Mouse (Mus musculus): ENCODE data around the gene Mnd1.

The Mnd1 gene

GRCm38 (mm10) chr3:84157559-84158350 is 2.2 kb upstream of the Mnd1 start:
- DNase-seq (ENCODE audit: low spot score), result no peak

DNA sequence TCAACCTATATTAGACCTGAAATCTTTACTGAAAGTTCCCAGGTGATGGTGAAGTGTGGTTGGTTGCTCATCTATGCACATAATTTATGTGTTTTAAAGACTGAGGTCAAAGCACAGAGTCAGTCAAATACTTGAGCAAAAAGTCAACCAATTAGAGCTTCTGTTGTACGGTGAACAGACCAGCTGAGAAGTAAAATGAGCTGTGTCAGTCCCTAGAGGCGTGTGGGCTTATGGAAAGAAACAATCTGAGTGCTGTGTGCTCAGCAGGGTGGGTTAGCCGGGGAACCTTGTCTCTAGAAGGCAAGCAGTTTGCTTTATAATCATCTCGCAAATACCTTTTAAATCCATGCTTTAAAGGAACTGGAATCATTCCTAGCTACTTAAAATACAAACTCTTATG is 1.4 kb upstream of the Mnd1 start:
- DNase-seq (ENCODE audit: low spot score), result no peak

DNA sequence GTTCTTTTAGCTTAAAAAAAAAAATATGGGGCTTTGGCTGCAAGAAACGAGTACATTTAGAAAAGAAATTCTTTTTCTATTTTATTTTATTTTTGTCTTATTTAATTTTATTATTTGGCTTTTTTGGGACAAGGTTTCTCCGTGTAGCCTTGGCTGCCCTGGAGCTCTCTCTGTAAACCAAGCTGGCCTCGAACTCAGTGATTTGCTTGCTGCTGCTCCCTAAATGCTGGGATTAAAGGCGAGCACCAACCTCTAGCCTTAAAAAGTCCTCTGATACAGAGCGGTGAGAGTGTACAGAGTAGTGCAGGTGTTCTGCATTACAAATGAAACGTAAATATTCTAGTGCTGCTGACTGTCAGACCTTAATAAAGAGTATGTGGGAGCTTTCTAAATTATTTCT is 519 bp upstream of the Mnd1 start:
- no peak for DNase-seq (ENCODE audit: low spot score)

- no peak for DNase-seq (ENCODE audit: low spot score)
Measured at GRCm38 (mm10) chr3:84155146-84155545, 440 bp downstream of the Mnd1 start.

DNA sequence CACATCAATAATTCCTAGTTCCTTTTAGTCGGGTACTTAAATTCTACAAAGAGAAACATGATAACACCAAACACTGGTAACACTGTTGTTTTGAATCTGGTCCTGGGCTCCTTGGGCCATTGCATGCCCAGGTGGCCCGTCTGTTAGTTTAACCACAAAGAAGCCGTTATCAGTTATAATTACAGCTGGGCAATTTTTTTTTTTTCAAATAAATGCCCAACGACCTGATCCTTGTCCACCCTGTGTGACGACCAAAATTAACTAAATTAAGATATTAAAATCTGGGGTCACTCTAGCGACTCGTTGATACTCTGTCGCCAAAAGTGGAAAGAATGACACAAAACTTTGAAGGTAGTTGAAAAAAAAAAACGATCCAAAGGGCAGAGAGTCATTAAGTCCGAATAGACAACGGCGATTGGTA is 855 bp downstream of the Mnd1 start:
- no peak for DNase-seq (ENCODE audit: low spot score)

DNA sequence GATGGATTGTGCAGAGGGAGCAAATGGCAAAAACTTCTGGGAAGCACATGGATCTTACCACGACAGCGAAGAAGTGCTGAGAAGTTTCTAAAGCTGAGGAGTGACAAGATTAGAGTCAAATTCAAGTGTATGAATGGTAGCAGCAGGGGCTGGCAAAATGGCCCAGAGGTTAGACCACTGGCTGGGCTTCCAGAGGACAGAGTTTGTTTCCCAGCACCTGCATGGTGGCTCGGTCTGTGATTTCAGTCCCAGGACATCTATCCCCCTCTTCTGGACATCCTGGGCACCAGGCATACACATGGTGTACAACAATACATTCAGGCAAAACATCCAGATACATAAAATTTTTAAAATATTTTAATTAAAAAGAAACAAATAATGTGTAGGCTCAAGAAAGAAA is 5.8 kb downstream of the Mnd1 start:
- DNase-seq (ENCODE audit: low spot score), result no peak

- no peak for DNase-seq (ENCODE audit: low spot score)
Measured at GRCm38 (mm10) chr3:84140947-84141346, 14.6 kb downstream of the Mnd1 start.

DNA sequence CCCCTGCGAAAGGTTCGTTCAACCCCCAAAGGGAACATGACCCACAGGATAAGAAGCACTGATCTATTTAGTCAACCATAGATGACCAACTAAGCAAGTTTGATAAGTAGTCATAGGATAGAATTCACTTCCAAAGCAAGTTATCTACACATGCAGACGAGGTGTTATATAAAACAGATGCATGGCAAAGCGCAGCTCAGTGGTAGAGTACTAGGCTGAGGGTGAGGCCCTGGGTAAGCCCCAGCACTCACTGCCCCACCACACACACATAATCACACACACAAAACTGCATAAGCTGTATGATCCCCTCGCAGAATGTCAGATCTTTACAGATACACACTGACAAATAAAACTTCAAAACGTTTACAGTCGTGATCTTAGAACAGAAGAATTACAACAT is 19.1 kb downstream of the Mnd1 start:
- no peak for DNase-seq (ENCODE audit: low spot score)

DNA sequence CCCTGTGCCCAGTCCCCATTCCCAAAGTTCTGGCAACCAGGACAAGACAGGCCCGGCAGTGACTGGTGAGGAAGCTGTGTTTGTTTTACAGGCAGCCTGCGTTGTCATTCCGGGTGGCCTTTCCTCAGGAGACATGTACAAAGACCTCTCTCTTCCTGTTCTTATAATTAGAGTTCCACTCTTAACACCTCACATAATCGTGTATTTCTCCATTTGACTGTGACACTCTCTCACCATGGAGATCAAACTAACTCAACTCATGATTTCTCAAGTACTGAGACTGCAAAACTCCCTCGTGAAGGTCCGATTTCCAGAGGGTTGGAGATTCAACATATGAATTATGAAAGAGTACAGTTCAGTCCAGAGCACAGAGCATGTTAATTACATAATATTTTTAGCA is 19.7 kb downstream of the Mnd1 start:
- DNase-seq (ENCODE audit: low spot score), result no peak

DNA sequence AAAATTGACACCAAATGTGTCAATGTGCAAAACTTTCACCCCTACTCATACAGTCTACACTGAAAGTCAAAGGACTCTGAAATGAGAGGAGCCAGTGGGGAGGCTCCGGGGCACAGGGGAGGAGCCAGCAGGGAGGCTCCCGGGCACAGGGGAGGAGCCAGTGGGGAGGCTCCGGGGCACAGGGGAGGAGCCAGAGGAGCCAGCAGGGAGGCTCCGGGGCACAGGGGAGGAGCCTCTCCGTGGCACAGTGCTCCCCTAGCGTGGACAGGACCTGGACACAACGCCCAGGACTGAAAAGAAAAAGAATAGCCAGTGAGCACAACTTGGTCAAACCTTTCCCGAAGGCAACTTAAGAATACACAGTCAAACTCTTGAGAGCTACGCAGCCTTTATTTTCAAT is 20.2 kb downstream of the Mnd1 start:
- no peak for DNase-seq (ENCODE audit: low spot score)

GRCm38 (mm10) chr3:84131369-84131768 is 24.2 kb downstream of the Mnd1 start:
- no peak for DNase-seq (ENCODE audit: low spot score)

DNA sequence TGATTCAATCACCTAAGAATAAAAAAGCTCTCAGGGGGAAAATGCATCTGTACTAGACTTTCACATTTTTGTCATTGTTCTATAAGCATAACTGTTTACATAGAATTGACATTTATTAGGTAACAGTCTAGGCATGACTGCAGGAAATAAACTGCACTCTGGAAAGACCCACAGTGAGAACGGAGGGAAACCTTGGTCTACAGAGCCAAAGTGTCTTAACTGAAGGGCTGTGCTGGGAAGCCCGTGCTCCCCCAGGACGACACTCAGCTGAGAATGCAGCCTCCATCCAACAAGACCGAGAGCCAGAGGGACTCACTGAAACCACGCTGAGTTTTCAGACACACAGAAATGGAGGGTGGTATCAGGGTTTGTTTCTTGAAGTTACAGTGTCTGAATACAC is 24.8 kb downstream of the Mnd1 start:
- no peak for DNase-seq (ENCODE audit: low spot score)

GRCm38 (mm10) chr3:84128871-84129870 is 26.4 kb downstream of the Mnd1 start:
- no peak for DNase-seq (ENCODE audit: low spot score)

DNA sequence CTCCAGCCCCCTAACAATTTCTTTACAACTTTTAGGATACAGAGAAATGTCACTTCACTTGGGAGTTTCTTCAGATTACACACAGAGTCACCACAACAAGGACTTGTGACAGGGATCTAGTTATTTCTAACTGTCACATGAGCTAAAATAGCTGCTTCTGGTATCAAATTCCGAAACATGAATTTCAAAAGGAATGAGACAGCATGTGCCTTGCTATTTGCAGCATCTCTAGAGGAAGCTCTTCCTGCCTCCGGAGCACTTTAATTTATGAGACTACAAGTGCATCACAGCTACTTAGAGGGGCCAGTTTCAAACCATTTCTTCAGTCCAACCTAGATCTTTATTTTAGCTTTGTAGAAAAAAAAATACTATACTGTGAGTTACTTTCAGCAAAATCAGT is 28.2 kb downstream of the Mnd1 start:
- no peak for DNase-seq (ENCODE audit: low spot score)

DNA sequence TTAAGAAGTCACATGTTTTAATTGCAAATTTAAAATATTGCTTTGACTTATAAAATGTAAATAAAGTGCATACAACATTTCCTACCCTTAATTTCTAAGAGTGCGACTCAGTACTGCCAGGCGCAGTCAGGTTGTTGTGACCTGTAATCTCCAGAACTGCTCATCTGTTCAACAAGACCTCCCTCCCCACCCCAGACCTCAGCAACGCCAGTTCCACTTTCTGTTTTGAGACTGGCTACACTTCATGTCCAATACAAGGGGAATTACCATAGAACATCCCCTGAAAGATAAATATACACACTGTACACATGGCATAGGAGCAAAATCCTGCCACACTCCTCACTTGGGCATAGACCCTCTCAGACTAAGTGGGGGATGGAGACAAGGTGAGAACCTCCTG is 28.9 kb downstream of the Mnd1 start:
- DNase-seq (ENCODE audit: low spot score), result no peak

GRCm38 (mm10) chr3:84125704-84126289 is 29.8 kb downstream of the Mnd1 start:
- no peak for DNase-seq (ENCODE audit: low spot score)

GRCm38 (mm10) chr3:84123461-84123860 is 32.1 kb downstream of the Mnd1 start:
- DNase-seq (ENCODE audit: low spot score), result no peak

- no peak for DNase-seq (ENCODE audit: low spot score)
Measured at GRCm38 (mm10) chr3:84118718-84119117, 36.9 kb downstream of the Mnd1 start.

- no peak for DNase-seq (ENCODE audit: low spot score)
Measured at GRCm38 (mm10) chr3:84118178-84118577, 37.4 kb downstream of the Mnd1 start.

- DNase-seq (ENCODE audit: low spot score), result no peak
Measured at GRCm38 (mm10) chr3:84108614-84109013, 47.0 kb downstream of the Mnd1 start.

GRCm38 (mm10) chr3:84106106-84106505 is 49.5 kb downstream of the Mnd1 start:
- no peak for DNase-seq (ENCODE audit: low spot score)

DNA sequence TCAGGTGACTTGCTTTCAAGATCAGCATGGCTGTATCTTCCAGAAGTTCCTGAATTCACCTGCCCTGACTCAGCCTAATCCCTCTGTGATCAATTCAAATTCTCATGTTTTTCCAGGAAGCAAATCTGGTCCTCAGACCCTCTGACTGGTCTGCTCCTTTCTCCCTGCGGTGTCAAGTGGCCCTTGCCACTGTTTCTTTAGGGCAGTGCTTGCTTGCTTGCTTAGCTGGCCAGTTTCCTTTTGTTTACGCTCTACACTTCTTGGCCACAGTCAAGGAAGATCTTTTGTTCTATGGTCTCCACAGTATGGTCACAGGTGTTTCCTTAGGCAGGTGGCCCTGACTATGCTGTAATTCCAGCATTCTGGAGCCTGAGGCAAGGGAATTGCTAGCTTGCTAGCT is 52.0 kb downstream of the Mnd1 start:
- DNase-seq (ENCODE audit: low spot score), result no peak

DNA sequence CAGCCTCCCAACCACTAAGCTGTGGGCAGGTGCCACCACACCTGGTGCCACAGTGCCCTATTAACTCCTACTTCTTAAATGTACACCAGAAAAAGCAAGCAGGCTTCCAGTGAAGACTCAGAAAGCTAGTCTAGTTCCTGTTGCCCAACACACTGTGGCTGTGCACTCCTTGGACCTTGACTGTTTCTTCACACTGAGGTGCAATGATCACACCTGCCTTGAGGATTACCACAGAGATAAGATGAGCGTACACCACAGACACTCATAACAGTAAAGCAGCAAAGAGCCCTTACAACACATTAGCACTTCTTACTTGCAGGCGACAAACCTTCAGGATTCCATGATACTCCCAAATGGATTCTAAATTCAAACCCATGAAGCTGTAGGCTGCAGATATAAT is 62.7 kb downstream of the Mnd1 start:
- no peak for DNase-seq (ENCODE audit: low spot score)
